Mouse (Mus musculus) liver, embryonic 11.5 days (tissue): ENCODE measurements around the gene Gpr108. TPM values are rescaled to one million over a fixed set of nuclear protein-coding genes. Genes with fewer than 3 reads are reported as not detected.

Source experiments
- ATAC-seq: fragments of 200-750 bp; cut with Nextera tagmentation; replicated peaks from 2 replicates; pipeline ENCODE4 v1.8.0; 2017; ENCODE audit warnings: moderate number of reproducible peaks, mild to moderate bottlenecking, moderate TSS enrichment, moderate library complexity; ENCODE audit not compliant: low FRiP score
- DNase-seq: peaks from one replicate; pipeline ENCODE4 v3.0.0-alpha.2; 2017; ENCODE audit warnings: low spot score
- H3K27ac ChIP-seq: fragments of 300-500 bp; sonication (generic); 2 replicates; pipeline ENCODE4 v1.5.1; 2014; ENCODE audit warnings: mild to moderate bottlenecking, low read depth, low read length, control low read depth
- H3K27me3 ChIP-seq: fragments of 300-500 bp; sonication (generic); replicated peaks from 2 replicates; pipeline ENCODE4 v1.6.1; 2014; ENCODE audit warnings: low read length, mixed read lengths; ENCODE audit not compliant: control insufficient read depth, insufficient read depth
- H3K36me3 ChIP-seq: fragments of 300-500 bp; sonication (generic); 2 replicates; pipeline ENCODE4 v1.6.1; 2014; ENCODE audit warnings: mild to moderate bottlenecking, low read length, moderate library complexity, mixed read lengths; ENCODE audit not compliant: control insufficient read depth, insufficient read depth
- H3K4me1 ChIP-seq: fragments of 300-500 bp; sonication (generic); replicated peaks from 2 replicates; pipeline ENCODE4 v1.6.1; 2014; ENCODE audit warnings: low read length, mixed read lengths; ENCODE audit not compliant: control insufficient read depth, insufficient read depth
- H3K4me2 ChIP-seq: fragments of 300-500 bp; sonication (generic); 2 replicates; pipeline ENCODE4 v1.6.1; 2014; ENCODE audit warnings: mild to moderate bottlenecking, control low read depth, moderate library complexity
- H3K4me3 ChIP-seq: fragments of 300-500 bp; sonication (generic); 2 replicates; pipeline ENCODE4 v1.5.1; 2014; ENCODE audit warnings: low read depth, low read length, control low read depth
- H3K9ac ChIP-seq: fragments of 300-500 bp; sonication (generic); 2 replicates; pipeline ENCODE4 v1.6.1; 2014; ENCODE audit warnings: low read depth, low read length, control low read depth
- H3K9me3 ChIP-seq: fragments of 300-500 bp; sonication (generic); 2 replicates; pipeline ENCODE4 v1.6.1; 2016; ENCODE audit warnings: low read length, inconsistent platforms, mixed read lengths; ENCODE audit not compliant: control insufficient read depth
- WGBS: fragments of 180-500 bp; shearing (Covaris S2); extraction: QIAGEN DNeasy Blood & Tissue Kit; methylation state at CpG from one replicate; pipeline ENCODE4 v1.1.7; 2014; 5-methylcytosine and 5-hydroxymethylcytosine counted together
- polyA plus RNA-seq: library from polyadenylated mRNA; unstranded; fragments of >200 nt; fragmentation: Nextera tagmentation; extraction: Ambion mirVana; gene quantifications from 2 replicates; pipeline ENCODE4 v1.2.1, GENCODE M21; 2014

Gene Gpr108
- 26.5 and 30.7 TPM in 2 replicates for polyA plus RNA-seq

DNA sequence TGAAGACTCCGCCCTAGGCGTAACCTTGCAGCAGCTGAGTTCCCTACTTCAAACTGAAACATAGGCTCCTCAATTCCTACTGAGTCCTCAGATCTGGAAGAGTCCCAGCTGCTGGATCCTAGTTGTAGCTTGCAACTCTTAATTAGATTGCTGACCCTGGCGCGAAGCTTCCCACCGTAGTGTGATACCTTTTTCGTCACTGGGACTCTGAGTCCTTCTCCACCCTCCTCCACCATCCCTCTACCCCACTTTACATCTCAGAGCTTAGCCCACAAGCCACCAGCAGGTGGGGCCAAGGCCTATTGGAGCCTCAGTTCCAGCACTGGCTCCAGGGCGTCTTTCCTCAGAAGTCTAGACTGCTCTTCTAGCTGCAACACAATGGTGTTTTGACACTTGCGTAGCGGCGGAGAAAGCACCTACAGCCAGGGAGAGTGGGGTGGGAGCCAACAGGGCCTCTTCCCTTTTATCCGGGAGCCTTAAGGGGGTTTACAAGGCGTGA lies at the start of gene Gpr108:
TSS of gene Gpr108 (minus strand) at position 246 of the 499 bp plus-strand sequence.
- H3K27me3 ChIP-seq = no peaks in the 10 kb centered on the region
- peak within 1 kb of the TSS; percentile 69 for H3K4me3 ChIP-seq
- ATAC-seq (peak; percentile 60), DNase-seq (peak; percentile 79)
- WGBS = under 1% methylated on average over 12 of the region's 12 CpGs
- no peaks in the 10 kb centered on the region for H3K9me3 ChIP-seq
- H3K9ac ChIP-seq = peak within 1 kb of the TSS; percentile 70
- H3K27ac ChIP-seq = peak within 1 kb of the TSS; percentile 79
- H3K4me1 ChIP-seq = peaks cover 18% of the 10 kb centered on the region
- H3K36me3 ChIP-seq = peaks cover 5% of the 10 kb centered on the region; the same call in 1 of the 2 replicates
- H3K4me2 ChIP-seq = peak within 1 kb of the TSS; percentile 97

GRCm38 (mm10) chr17:57297040-57297439 lies 48.8 kb upstream of the Gpr108 start:
- Histone ChIP-seq H3K4me3 (no peak overlapping the region), H3K36me3 (0 out of 2 replicates have a peak, but pooled peaks cover 2% of the 10 kb centered on the region), H3K27ac (no peak overlapping the region), H3K4me2 (no peak overlapping the region), H3K4me1 (no peaks in the 10 kb centered on the region; the same call in 1 of the 2 replicates), H3K27me3 (no peaks in the 10 kb centered on the region), H3K9me3 (no peaks in the 10 kb centered on the region), H3K9ac (no peak overlapping the region)
- ATAC-seq (peak; percentile 40; the same call in 1 of the 2 replicates), DNase-seq (no peak)
- 71% methylated on average over 12 of the region's 12 CpGs for WGBS

DNA sequence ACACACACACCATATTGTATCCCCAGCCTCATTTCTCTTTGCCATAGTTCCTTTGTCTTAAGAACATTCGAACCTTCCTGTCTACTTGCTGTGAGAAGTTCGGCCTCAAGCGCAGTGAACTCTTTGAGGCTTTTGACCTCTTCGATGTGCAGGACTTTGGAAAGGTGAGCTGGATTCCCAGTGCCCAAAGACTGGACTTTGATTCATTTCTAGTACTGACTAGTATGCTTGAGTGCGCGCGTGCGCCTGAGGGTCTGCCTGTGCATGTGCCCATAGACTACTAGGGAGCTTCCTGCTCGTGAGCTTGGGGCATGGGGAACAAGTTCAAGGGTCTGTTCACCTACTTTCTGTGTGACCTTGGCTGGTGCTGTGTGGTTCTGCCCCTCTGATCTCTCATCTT lies 47.7 kb upstream of the Gpr108 start:
- ATAC-seq = no peak
- 86% methylated on average over 9 of the region's 9 CpGs for WGBS
- no peak overlapping the region for H3K4me2 ChIP-seq

DNA sequence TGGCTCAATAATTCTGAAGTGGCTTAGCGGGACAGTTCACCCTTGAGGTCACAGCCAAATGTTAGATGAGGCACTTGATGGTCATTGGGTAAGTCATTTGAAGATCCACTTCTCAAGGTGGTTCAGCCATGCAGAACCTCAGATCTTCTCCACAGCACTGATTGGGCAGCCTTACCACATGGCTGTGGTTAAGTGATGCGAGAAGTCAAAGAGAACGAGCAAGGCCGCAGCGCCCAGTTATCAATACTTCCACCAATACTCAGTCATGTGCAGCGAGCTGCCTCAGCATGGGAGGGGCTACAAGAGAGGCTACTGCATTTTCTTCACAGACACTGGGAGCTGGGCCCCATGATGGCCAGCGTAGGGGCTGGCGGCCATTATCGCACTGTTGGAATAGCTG lies 44.7 kb upstream of the Gpr108 start:
- Histone ChIP-seq H3K9ac (no peak overlapping the region), H3K27me3 (no peaks in the 10 kb centered on the region), H3K4me3 (no peak overlapping the region), H3K4me2 (no peak overlapping the region), H3K9me3 (no peaks in the 10 kb centered on the region), H3K36me3 (no peaks in the 10 kb centered on the region), H3K27ac (no peak overlapping the region), H3K4me1 (peaks cover 3% of the 10 kb centered on the region; the same call in 1 of the 2 replicates)
- WGBS = 92% methylated on average over 9 of the region's 9 CpGs
- ATAC-seq = no peak
- DNase-seq = no peak

More for the DNA sequence above, 47.7 kb upstream of the Gpr108 start:
- no peak overlapping the region for H3K4me3 ChIP-seq
- H3K9ac ChIP-seq = no peak overlapping the region
- peaks cover 2% of the 10 kb centered on the region; the same call in 1 of the 2 replicates for H3K4me1 ChIP-seq
- 0 out of 2 replicates have a peak, but pooled peaks cover 2% of the 10 kb centered on the region for H3K36me3 ChIP-seq
- no peak for DNase-seq
- H3K27me3 ChIP-seq = no peaks in the 10 kb centered on the region
- H3K27ac ChIP-seq = no peak overlapping the region
- H3K9me3 ChIP-seq = no peaks in the 10 kb centered on the region

GRCm38 (mm10) chr17:57292302-57292701 lies 44.1 kb upstream of the Gpr108 start:
- Histone ChIP-seq H3K36me3 (no peaks in the 10 kb centered on the region), H3K9ac (no peak overlapping the region), H3K4me2 (no peak overlapping the region), H3K9me3 (no peaks in the 10 kb centered on the region), H3K27ac (no peak overlapping the region), H3K27me3 (no peaks in the 10 kb centered on the region), H3K4me3 (no peak overlapping the region), H3K4me1 (peaks cover 3% of the 10 kb centered on the region; the same call in 1 of the 2 replicates)
- 89% methylated on average over 2 of the region's 2 CpGs for WGBS
- no peak for ATAC-seq
- no peak for DNase-seq

GRCm38 (mm10) chr17:57290671-57291055 lies 42.4 kb upstream of the Gpr108 start:
- Histone ChIP-seq H3K27me3 (no peaks in the 10 kb centered on the region), H3K4me1 (peaks cover 3% of the 10 kb centered on the region; the same call in 1 of the 2 replicates), H3K9ac (no peak overlapping the region), H3K4me3 (no peak overlapping the region), H3K27ac (peak overlapping the region; percentile 70), H3K9me3 (no peaks in the 10 kb centered on the region), H3K36me3 (no peaks in the 10 kb centered on the region), H3K4me2 (peak overlapping the region; percentile 38)
- WGBS = 42% methylated on average over 7 of the region's 7 CpGs
- ATAC-seq (peak; percentile 37; the same call in 1 of the 2 replicates), DNase-seq (no peak)

- Histone ChIP-seq H3K36me3 (no peaks in the 10 kb centered on the region), H3K9ac (no peak overlapping the region), H3K4me2 (peak overlapping the region; percentile 38), H3K27ac (peak overlapping the region; percentile 70), H3K27me3 (no peaks in the 10 kb centered on the region), H3K9me3 (no peaks in the 10 kb centered on the region), H3K4me3 (no peak overlapping the region), H3K4me1 (peaks cover 3% of the 10 kb centered on the region; the same call in 1 of the 2 replicates)
- 44% methylated on average over 9 of the region's 9 CpGs for WGBS
- DNase-seq (peak; percentile 66), ATAC-seq (peak; percentile 79)
These were observed 41.9 kb upstream of the Gpr108 start for GRCm38 (mm10) chr17:57290001-57290670.

GRCm38 (mm10) chr17:57289252-57289651 lies 41.0 kb upstream of the Gpr108 start:
- ATAC-seq = no peak
- Histone ChIP-seq H3K9ac (no peak overlapping the region), H3K4me1 (peaks cover 3% of the 10 kb centered on the region; the same call in 1 of the 2 replicates), H3K4me3 (no peak overlapping the region), H3K4me2 (no peak overlapping the region), H3K9me3 (no peaks in the 10 kb centered on the region), H3K36me3 (no peaks in the 10 kb centered on the region), H3K27me3 (no peaks in the 10 kb centered on the region), H3K27ac (peak overlapping the region; percentile 70; the same call in 1 of the 2 replicates)
- DNase-seq = no peak
- 84% methylated on average over 5 of the region's 5 CpGs for WGBS
